Mouse (Mus musculus) stomach, embryonic 14.5 days (tissue): ENCODE results near the gene Klhl11. TPM values are rescaled to one million over a fixed set of nuclear protein-coding genes. Genes with fewer than 3 reads are reported as not detected.

Experiments
- ATAC-seq: fragments of 200-750 bp; cut with Nextera tagmentation; 2 replicates; pipeline ENCODE4 v1.8.0; 2017; ENCODE audit warnings: low read depth, moderate TSS enrichment; ENCODE audit not compliant: insufficient number of reproducible peaks, insufficient read depth, low FRiP score
- H3K27ac ChIP-seq: fragments of 300-500 bp; sonication (generic); 2 replicates; pipeline ENCODE4 v1.5.1; 2014; ENCODE audit warnings: mild to moderate bottlenecking, low read length, moderate library complexity, mixed read lengths
- H3K27me3 ChIP-seq: fragments of 300-500 bp; sonication (generic); 2 replicates; pipeline ENCODE4 v1.6.1; 2014; ENCODE audit warnings: low read length, control low read depth, mixed read lengths; ENCODE audit not compliant: control insufficient read depth, insufficient read depth
- H3K36me3 ChIP-seq: fragments of 300-500 bp; sonication (generic); 2 replicates; pipeline ENCODE4 v1.6.1; 2014; ENCODE audit warnings: mild to moderate bottlenecking, control low read depth, low read length, moderate library complexity, mixed read lengths; ENCODE audit not compliant: control insufficient read depth, insufficient read depth
- H3K4me1 ChIP-seq: fragments of 300-500 bp; sonication (generic); 2 replicates; pipeline ENCODE4 v1.6.1; 2014; ENCODE audit warnings: low read length, control low read depth, mixed read lengths; ENCODE audit not compliant: control insufficient read depth, insufficient read depth
- H3K4me2 ChIP-seq: fragments of 300-500 bp; sonication (generic); replicated peaks from 2 replicates; pipeline ENCODE4 v1.6.1; 2014; ENCODE audit warnings: low read depth, low read length, control low read depth
- H3K4me3 ChIP-seq: fragments of 300-500 bp; sonication (generic); 2 replicates; pipeline ENCODE4 v1.5.1; 2014; ENCODE audit warnings: low read depth, low read length, control low read depth
- H3K9ac ChIP-seq: fragments of 300-500 bp; sonication (generic); replicated peaks from 2 replicates; pipeline ENCODE4 v1.6.1; 2014; ENCODE audit warnings: low read depth, mild to moderate bottlenecking, control low read depth, low read length, moderate library complexity, mixed read lengths
- H3K9me3 ChIP-seq: fragments of 300-500 bp; sonication (generic); 2 replicates; pipeline ENCODE4 v1.6.1; 2016; ENCODE audit warnings: low read depth, low read length, control low read depth; ENCODE audit not compliant: control insufficient read depth
- WGBS: fragments of 180-500 bp; shearing (Covaris S2); extraction: QIAGEN DNeasy Blood & Tissue Kit; methylation state at CpG from one replicate; pipeline ENCODE4 v1.1.7; 2014; 5-methylcytosine and 5-hydroxymethylcytosine counted together
- polyA plus RNA-seq: library from polyadenylated mRNA; unstranded; fragments of >200 nt; fragmentation: Nextera tagmentation; extraction: Ambion mirVana; gene quantifications from 2 replicates; pipeline ENCODE4 v1.2.1, GENCODE M21; 2014

Gene Klhl11
- polyA plus RNA-seq, 1 experiment from 2014 or later: 11.2 TPM

GRCm38 (mm10) chr11:100485801-100486538 lies 13.4 kb upstream of the Klhl11 start:
- H3K36me3 ChIP-seq: peaks cover 73% of the 10 kb centered on the region
- H3K4me2 ChIP-seq: no peak overlapping the region
- no peak overlapping the region for H3K9ac ChIP-seq
- WGBS: 79% methylated on average over 8 of the region's 8 CpGs
- no peaks in the 10 kb centered on the region for H3K27me3 ChIP-seq
- no peak overlapping the region for H3K4me3 ChIP-seq
- H3K27ac ChIP-seq: no peak overlapping the region
- no peaks in the 10 kb centered on the region for H3K9me3 ChIP-seq
- no peak for ATAC-seq
- H3K4me1 ChIP-seq: no peaks in the 10 kb centered on the region

DNA sequence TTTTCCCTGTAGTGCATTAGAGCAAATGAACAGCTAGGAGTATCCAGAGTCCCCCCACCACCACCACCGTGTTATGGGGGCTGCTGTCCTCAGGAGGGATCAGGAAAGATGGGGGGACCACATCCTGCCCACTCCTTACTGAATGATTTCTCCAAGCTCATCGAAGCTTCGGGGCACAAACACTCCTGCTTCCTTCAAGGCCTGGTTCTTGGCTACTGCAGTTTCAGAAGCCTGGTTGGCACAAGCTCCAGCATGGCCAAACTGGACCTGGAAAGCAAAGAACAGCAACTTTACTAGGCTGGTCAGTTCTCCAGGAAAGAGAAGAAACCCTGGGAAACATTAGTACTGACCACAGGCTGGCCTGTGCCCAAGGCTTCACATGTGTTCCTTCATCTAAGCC lies 11.9 kb upstream of the Klhl11 start:
- 93% methylated on average over 3 of the region's 3 CpGs for WGBS
- H3K9ac ChIP-seq: no peak overlapping the region
- no peak for ATAC-seq

DNA sequence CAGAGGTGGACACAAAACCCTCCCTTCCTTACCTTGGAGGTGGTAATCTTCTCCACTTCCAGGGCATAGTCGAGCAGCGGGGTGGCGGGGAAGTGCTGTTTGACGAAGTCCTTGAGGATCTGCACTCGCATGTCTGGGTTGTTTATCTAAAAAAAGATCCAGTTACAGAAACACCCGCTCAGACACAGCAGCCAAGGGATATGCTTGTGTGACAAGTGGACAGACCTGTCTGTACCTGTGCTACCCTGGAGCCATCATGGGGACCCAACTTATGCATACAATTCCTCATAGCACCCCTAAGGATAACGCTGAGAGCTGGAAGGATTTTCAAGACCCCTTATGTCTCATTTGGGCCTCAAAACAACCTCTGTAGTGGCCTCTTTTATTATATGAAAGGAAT lies 6.6 kb upstream of the Klhl11 start:
- no peak for ATAC-seq
- 52% methylated on average over 7 of the region's 7 CpGs for WGBS
- H3K4me3 ChIP-seq: no peak overlapping the region
- H3K4me1 ChIP-seq: no peaks in the 10 kb centered on the region
- H3K36me3 ChIP-seq: peaks cover 57% of the 10 kb centered on the region
- no peaks in the 10 kb centered on the region for H3K27me3 ChIP-seq
- no peak overlapping the region for H3K27ac ChIP-seq
- H3K9ac ChIP-seq: no peak overlapping the region
- H3K9me3 ChIP-seq: no peaks in the 10 kb centered on the region
- H3K4me2 ChIP-seq: no peak overlapping the region

More for the DNA sequence above, 11.9 kb upstream of the Klhl11 start:
- H3K4me2 ChIP-seq: no peak overlapping the region
- no peaks in the 10 kb centered on the region for H3K4me1 ChIP-seq
- H3K4me3 ChIP-seq: no peak overlapping the region
- H3K27ac ChIP-seq: no peak overlapping the region
- no peaks in the 10 kb centered on the region for H3K9me3 ChIP-seq
- H3K36me3 ChIP-seq: peaks cover 71% of the 10 kb centered on the region
- no peaks in the 10 kb centered on the region for H3K27me3 ChIP-seq

DNA sequence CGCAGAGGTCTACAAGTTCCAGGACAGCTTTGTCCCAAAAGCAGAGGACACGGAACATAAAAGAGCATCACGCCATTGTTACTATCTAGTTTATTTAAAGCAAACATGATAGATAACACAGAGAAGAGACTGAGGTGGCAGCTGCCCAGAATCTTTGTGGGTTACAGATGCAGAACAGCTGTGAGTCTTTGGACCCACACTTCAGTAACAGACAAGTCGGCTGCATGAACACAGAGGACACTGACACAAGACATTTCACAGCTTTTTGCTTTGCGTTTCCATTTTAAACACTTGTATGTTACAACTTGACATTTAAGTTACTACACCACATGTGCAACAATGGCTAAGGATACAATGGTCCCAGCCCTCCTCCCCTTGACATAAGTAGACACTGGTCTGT lies 3.7 kb upstream of the Klhl11 start:
- Histone ChIP-seq H3K4me3 (no peak overlapping the region), H3K9ac (no peak overlapping the region), H3K4me2 (no peak overlapping the region), H3K27me3 (no peaks in the 10 kb centered on the region), H3K27ac (no peak overlapping the region), H3K36me3 (peaks cover 35% of the 10 kb centered on the region), H3K4me1 (peaks cover 6% of the 10 kb centered on the region), H3K9me3 (no peaks in the 10 kb centered on the region)
- 85% methylated on average over 5 of the region's 5 CpGs for WGBS
- no peak for ATAC-seq

DNA sequence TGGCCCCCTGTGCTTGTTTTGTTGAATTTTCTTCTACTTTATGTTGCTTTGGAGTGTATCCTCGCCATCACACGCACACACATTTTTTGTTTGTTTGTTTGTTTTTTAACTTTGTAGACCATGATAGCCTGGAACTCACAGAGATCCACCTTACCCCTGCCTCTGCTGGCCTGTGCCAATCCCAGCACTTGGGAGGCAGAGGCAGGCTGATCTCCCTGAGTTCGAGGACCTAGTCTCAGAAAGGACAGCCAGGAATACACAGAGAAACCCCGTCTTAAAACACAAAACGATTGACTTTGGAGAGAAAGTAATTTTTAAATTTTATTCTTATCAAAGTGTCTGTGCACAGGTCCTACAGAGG lies 374 bp upstream of the Klhl11 start:
- Histone ChIP-seq H3K4me1 (peaks cover 17% of the 10 kb centered on the region), H3K9me3 (no peaks in the 10 kb centered on the region), H3K36me3 (peaks cover 17% of the 10 kb centered on the region), H3K4me3 (peak overlapping the region; percentile 93; the same call in 1 of the 2 replicates), H3K9ac (no peak overlapping the region), H3K27ac (no peak overlapping the region), H3K27me3 (no peaks in the 10 kb centered on the region), H3K4me2 (peak overlapping the region; percentile 25; the same call in 1 of the 2 replicates)
- WGBS: 35% methylated on average over 5 of the region's 5 CpGs
- ATAC-seq: peak; percentile 26; the same call in 1 of the 2 replicates

DNA sequence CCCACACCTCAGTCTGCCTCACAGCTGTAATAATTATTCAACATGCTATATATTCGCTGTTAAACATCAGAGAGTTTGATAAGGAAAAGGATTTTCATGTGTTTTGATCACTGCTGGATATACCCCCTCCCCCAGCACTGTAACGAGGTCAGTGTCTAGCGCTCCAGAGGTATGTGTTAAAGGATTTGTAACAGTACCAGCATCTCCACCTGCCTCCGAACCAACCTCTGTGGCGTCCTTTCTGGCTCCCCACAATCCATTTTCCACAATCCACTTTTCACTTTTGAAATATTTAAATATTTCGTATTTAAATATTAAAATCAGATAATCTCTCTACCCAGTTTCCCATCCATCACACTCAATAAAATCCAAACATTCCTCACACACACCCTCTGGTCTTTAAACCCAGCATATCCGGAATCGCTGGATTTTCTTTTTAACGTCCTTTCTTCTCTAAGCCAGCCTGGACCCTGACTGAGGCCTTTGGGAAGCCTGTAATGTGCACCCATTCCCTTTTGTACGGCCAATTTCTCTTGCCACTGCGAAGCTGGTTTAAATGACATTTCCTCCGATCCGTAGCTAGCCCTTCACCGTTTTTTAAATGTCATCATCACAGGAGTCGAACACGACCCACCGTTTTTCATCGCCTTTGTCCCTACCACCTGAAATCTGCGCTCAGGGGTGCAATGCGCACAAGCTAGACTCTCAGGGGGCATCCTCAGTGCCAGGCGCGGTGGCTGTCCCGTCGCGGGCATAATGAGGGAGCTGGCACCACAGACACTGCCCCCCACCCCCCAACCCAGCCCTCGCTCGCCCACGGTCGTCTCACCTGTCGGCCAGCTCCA lies 967 bp downstream of the Klhl11 start:
- peak overlapping the region; percentile 93 for H3K9ac ChIP-seq
- no peaks in the 10 kb centered on the region for H3K9me3 ChIP-seq
- no peaks in the 10 kb centered on the region for H3K27me3 ChIP-seq
- 2% methylated on average over 30 of the region's 30 CpGs for WGBS
- H3K36me3 ChIP-seq: peaks cover 10% of the 10 kb centered on the region; the same call in 1 of the 2 replicates
- no peak overlapping the region for H3K27ac ChIP-seq
- peaks cover 17% of the 10 kb centered on the region for H3K4me1 ChIP-seq
- H3K4me2 ChIP-seq: peak overlapping the region; percentile 94
- ATAC-seq: no peak
- peak overlapping the region; percentile 93 for H3K4me3 ChIP-seq

- Histone ChIP-seq H3K36me3 (peaks cover 23% of the 10 kb centered on the region), H3K27me3 (no peaks in the 10 kb centered on the region), H3K27ac (no peak overlapping the region), H3K9me3 (no peaks in the 10 kb centered on the region), H3K4me1 (peaks cover 6% of the 10 kb centered on the region), H3K9ac (no peak overlapping the region), H3K4me3 (no peak overlapping the region), H3K4me2 (no peak overlapping the region)
- WGBS: 73% methylated on average over 1 of the region's 1 CpGs
- no peak for ATAC-seq
Measured at GRCm38 (mm10) chr11:100465833-100466232, 6.7 kb downstream of the Klhl11 start.

DNA sequence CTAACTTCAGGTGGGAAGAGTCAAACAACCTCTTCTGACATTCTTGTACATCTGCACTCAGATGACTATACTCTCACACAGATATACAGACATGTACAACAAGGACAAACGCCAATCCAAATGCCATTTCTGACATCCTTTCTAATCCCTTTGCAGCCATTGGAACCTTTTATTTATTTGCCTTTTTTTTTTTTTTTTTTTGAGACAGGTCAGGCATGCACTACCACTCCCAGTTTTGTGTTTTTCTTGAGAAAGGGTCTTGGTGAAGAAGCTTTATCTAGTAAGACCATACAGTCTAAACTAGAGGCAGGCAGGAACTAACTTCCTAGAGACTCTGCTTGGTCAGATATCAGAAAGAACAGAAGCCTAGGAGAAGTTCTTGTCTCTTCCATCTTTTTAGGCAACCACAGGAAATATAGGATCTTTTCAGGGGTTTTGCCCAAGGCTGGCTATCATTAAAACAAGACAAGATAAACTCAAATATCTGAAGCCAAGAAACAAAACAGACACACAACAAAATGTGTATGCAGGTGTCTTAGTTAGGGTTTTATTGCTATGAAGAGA lies 7.2 kb downstream of the Klhl11 start:
- no peak for ATAC-seq
- WGBS: 86% methylated on average over 1 of the region's 1 CpGs
- Histone ChIP-seq H3K4me3 (no peak overlapping the region), H3K27ac (no peak overlapping the region), H3K9me3 (no peaks in the 10 kb centered on the region), H3K4me2 (no peak overlapping the region), H3K4me1 (peaks cover under 1% of the 10 kb centered on the region), H3K9ac (no peak overlapping the region), H3K27me3 (no peaks in the 10 kb centered on the region), H3K36me3 (peaks cover 23% of the 10 kb centered on the region)
